Mouse (Mus musculus) kidney, adult 2 months (tissue): ENCODE results near the gene Prox1. TPM values are rescaled to one million over a fixed set of nuclear protein-coding genes. Genes with fewer than 3 reads are reported as not detected.

Experiments used
- DNase-seq: peaks from one replicate; pipeline ENCODE4 v3.0.0; 2021
- H3K27ac ChIP-seq: fragments of 200-500 bp; 2 replicates; pipeline ENCODE4 v1.5.1; 2012; ENCODE audit warnings: low read depth, low read length, control low read depth, inconsistent platforms; ENCODE audit not compliant: insufficient read depth
- H3K27me3 ChIP-seq: fragments of 200-500 bp; replicated peaks from 2 replicates; pipeline ENCODE4 v1.6.1; 2012; ENCODE audit warnings: mild to moderate bottlenecking, moderate library complexity, low read length, inconsistent platforms; ENCODE audit not compliant: control insufficient read depth, insufficient read depth
- H3K36me3 ChIP-seq: fragments of 200-500 bp; 2 replicates; pipeline ENCODE4 v1.6.1; 2012; ENCODE audit warnings: mild to moderate bottlenecking, moderate library complexity, low read length, inconsistent platforms; ENCODE audit not compliant: control insufficient read depth, insufficient read depth
- H3K4me1 ChIP-seq: fragments of 200-500 bp; 2 replicates; pipeline ENCODE4 v1.6.1; 2011; ENCODE audit warnings: low read length; ENCODE audit not compliant: control insufficient read depth, insufficient read depth
- H3K4me3 ChIP-seq: fragments of 200-500 bp; 2 replicates; pipeline ENCODE4 v1.5.1; 2011; ENCODE audit warnings: mild to moderate bottlenecking, low read depth, low read length, control low read depth; ENCODE audit not compliant: insufficient read depth
- CTCF ChIP-seq: fragments of 200-500 bp; conservative IDR thresholded peaks from 2 replicates; pipeline ENCODE4 v1.5.1; 2011; ENCODE audit warnings: low read depth, mild to moderate bottlenecking, control low read depth, low read length, moderate library complexity, mixed read lengths; ENCODE audit not compliant: insufficient read depth, insufficient read length
- POLR2A ChIP-seq: fragments of 200-500 bp; IDR thresholded peaks from one replicate; pipeline ENCODE4 v1.6.1; 2011; ENCODE audit warnings: low read depth, low read length, control low read depth
- WGBS: fragments of 180-500 bp; shearing (Covaris S2); methylation state at CpG from one replicate; pipeline ENCODE4 v1.1.7; 2018; 5-methylcytosine and 5-hydroxymethylcytosine counted together
- polyA plus RNA-seq: library from polyadenylated mRNA; depleted of rRNA; stranded (reverse); fragments of >200 nt; gene quantifications from 2 replicates; pipeline ENCODE4 v1.2.3, GENCODE M21; 2012

The Prox1 gene
- polyA plus RNA-seq, 1 experiment, result 2.7 TPM

- DNase-seq, result no peak
- H3K27ac ChIP-seq, result no peak overlapping the region
- WGBS, result 88% methylated on average over 6 of the region's 6 CpGs
Measured at GRCm38 (mm10) chr1:190201696-190202095, 31.2 kb upstream of the Prox1 start.

DNA sequence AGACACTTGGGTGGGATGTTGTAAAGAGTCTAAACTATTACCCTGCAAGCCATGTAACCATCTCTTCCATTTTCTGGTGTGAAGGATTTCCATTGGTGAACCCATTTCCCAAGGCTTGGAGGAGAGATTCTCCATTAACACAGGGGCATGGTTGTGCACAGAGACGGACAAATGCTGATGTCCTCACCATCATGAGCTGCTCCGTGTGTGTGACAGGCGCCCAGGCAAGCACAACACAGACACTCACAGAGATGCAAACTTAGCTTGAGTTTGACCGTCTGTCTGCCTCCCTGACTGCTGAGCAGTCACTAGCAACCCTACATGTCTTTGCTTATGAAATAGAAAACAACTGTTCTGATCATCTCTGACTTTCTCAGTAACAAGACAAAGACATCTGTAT lies 30.5 kb upstream of the Prox1 start:
- Histone ChIP-seq H3K4me1 (no peaks in the 10 kb centered on the region), H3K27ac (no peak overlapping the region), H3K36me3 (no peaks in the 10 kb centered on the region), H3K27me3 (no peaks in the 10 kb centered on the region; the same call in 1 of the 2 replicates), H3K4me3 (no peak overlapping the region)
- WGBS, result 94% methylated on average over 4 of the region's 4 CpGs
- DNase-seq, result no peak
- TF ChIP-seq POLR2A, result no peak

More at GRCm38 (mm10) chr1:190201696-190202095, 31.2 kb upstream of the Prox1 start:
- Histone ChIP-seq H3K4me1 (no peaks in the 10 kb centered on the region), H3K4me3 (no peak overlapping the region), H3K36me3 (no peaks in the 10 kb centered on the region), H3K27me3 (no peaks in the 10 kb centered on the region; the same call in 1 of the 2 replicates)
- TF ChIP-seq CTCF (no peak), POLR2A (no peak)

GRCm38 (mm10) chr1:190198247-190198646 lies 27.7 kb upstream of the Prox1 start:
- no peaks in the 10 kb centered on the region for H3K4me1 ChIP-seq
- no peak for DNase-seq
- H3K27me3 ChIP-seq, result no peaks in the 10 kb centered on the region
- TF ChIP-seq POLR2A (no peak), CTCF (no peak)
- H3K36me3 ChIP-seq, result no peaks in the 10 kb centered on the region
- no peak overlapping the region for H3K4me3 ChIP-seq
- WGBS, result 92% methylated on average over 2 of the region's 2 CpGs
- H3K27ac ChIP-seq, result no peak overlapping the region

- Histone ChIP-seq H3K27ac (no peak overlapping the region), H3K36me3 (no peaks in the 10 kb centered on the region), H3K4me1 (0 out of 2 replicates have a peak, but pooled peaks cover 6% of the 10 kb centered on the region), H3K4me3 (no peak overlapping the region), H3K27me3 (no peaks in the 10 kb centered on the region)
- no peak for DNase-seq
- WGBS, result 63% methylated on average over 13 of the region's 13 CpGs
- TF ChIP-seq POLR2A (no peak), CTCF (no peak)
Measured at GRCm38 (mm10) chr1:190192011-190192410, 21.5 kb upstream of the Prox1 start.

GRCm38 (mm10) chr1:190190231-190190965 lies 19.9 kb upstream of the Prox1 start:
- H3K27me3 ChIP-seq, result no peaks in the 10 kb centered on the region
- no peak overlapping the region for H3K27ac ChIP-seq
- 0 out of 2 replicates have a peak, but pooled peaks cover 6% of the 10 kb centered on the region for H3K4me1 ChIP-seq
- no peaks in the 10 kb centered on the region for H3K36me3 ChIP-seq
- TF ChIP-seq POLR2A (no peak), CTCF (no peak)
- no peak overlapping the region for H3K4me3 ChIP-seq
- no peak for DNase-seq
- 36% methylated on average over 10 of the region's 10 CpGs for WGBS

GRCm38 (mm10) chr1:190189125-190189524 lies 18.6 kb upstream of the Prox1 start:
- Histone ChIP-seq H3K4me3 (no peak overlapping the region), H3K4me1 (0 out of 2 replicates have a peak, but pooled peaks cover 6% of the 10 kb centered on the region), H3K27ac (no peak overlapping the region), H3K27me3 (no peaks in the 10 kb centered on the region), H3K36me3 (no peaks in the 10 kb centered on the region)
- no peak for TF ChIP-seq POLR2A
- TF ChIP-seq CTCF, result no peak
- no peak for DNase-seq
- 58% methylated on average over 2 of the region's 2 CpGs for WGBS

DNA sequence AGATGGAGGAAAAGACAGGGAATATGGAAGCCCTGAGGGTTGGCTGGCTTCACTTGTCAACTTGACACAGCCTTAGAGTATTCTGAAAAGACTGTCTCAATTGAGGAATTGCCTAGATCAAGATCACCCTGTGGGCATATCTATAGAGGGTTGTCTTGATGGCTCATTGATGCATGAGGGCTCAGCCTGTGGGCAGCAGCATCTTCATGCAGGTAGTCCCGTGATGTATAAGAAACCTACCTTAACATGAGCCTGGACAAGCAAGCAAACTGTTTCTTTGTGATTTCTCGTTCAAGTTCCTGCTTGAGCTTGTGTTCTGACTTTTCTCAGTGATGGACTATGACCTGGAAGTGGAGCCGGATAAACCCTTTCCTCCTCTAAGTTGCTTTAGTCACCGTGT lies 15.8 kb upstream of the Prox1 start:
- Histone ChIP-seq H3K27me3 (no peaks in the 10 kb centered on the region), H3K4me1 (0 out of 2 replicates have a peak, but pooled peaks cover 6% of the 10 kb centered on the region), H3K27ac (no peak overlapping the region), H3K4me3 (no peak overlapping the region), H3K36me3 (no peaks in the 10 kb centered on the region)
- TF ChIP-seq POLR2A, result no peak
- no peak for TF ChIP-seq CTCF
- WGBS, result 75% methylated on average over 4 of the region's 4 CpGs
- no peak for DNase-seq
